Comparison of ENCODE assay signal across 21 mouse cellular contexts in the genomic region with DNA sequence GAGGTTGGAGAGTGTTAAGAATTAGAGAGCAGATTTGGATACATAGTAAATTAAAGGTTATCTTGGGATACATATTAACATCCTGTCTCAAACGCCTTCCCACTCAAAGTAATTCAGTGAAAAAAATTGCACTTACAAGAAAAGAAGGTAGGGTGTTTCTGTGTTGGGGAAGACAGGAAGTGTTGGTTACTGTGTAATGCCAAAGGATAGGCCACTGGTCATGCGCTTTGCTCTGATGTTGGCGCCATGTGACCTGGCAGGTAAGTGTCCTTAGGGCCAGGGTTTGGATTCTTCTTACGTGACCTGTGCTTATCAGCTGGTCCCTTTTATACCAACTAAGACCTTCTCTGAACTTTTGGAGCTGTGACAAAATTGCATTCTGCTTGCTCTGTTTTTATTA. TPM values are rescaled to one million over a fixed set of nuclear protein-coding genes. Genes with fewer than 3 reads are reported as not detected.
"Had no signal": no experiment of that assay in that cellular context is flagged by ENCODE, and none has a peak within 500 bp of the region (broad histone marks: within the 10 kb centered on the region; RNA-seq: fewer than 3 reads in every experiment).

No protein-coding gene starts in this region.

- H3K4me1 ChIP-seq: midbrain, embryonic 10.5 days; midbrain, embryonic 12.5 days; neural tube, embryonic 13.5 days; neural tube, embryonic 15.5 days had no signal

- H3K4me2 ChIP-seq: lung, embryonic 14.5 days; midbrain, embryonic 12.5 days; neural tube, embryonic 13.5 days; neural tube, embryonic 15.5 days had no signal

- DNase-seq: lung, embryonic 14.5 days; lung, postnatal 10 days; lung, postnatal 4 days; midbrain, embryonic 14.5 days; retina, postnatal 1 day; right cerebral cortex, adult 18-20 months; right cerebral cortex, postnatal 25 days; right cerebral cortex, postnatal 4 days; spleen, adult 18-20 months; thymus, adult 18-20 months; thymus, postnatal 25 days; thymus, postnatal 4 days had no signal

- ATAC-seq: midbrain, embryonic 16.5 days had no signal

- H3K9ac ChIP-seq: lung, embryonic 14.5 days; midbrain, embryonic 12.5 days; neural tube, embryonic 13.5 days; neural tube, embryonic 15.5 days had no signal

- H3K27me3 ChIP-seq: midbrain, embryonic 12.5 days; neural tube, embryonic 13.5 days; neural tube, embryonic 15.5 days had no signal

- H3K9me3 ChIP-seq: midbrain, embryonic 10.5 days; midbrain, embryonic 12.5 days; neural tube, embryonic 13.5 days; neural tube, embryonic 15.5 days had no signal

- H3K4me3 ChIP-seq: midbrain, embryonic 10.5 days; midbrain, embryonic 12.5 days; myocyte; neural tube, embryonic 13.5 days; neural tube, embryonic 15.5 days had no signal

- H3K27ac ChIP-seq: midbrain, embryonic 10.5 days; midbrain, embryonic 12.5 days; neural tube, embryonic 13.5 days; neural tube, embryonic 15.5 days had no signal

RNA-seq across cellular contexts. Expression of gene Tlr9, which starts 40.3 kb away (rescaled TPM):
- total RNA-seq: megakaryocyte-erythroid progenitor cell, adult 5-6 weeks had no signal
- polyA plus RNA-seq: lung, embryonic 16.5 days; midbrain, embryonic 10.5 days; midbrain, embryonic 12.5 days; midbrain, embryonic 16.5 days; myocyte; neural tube, embryonic 11.5 days; neural tube, embryonic 13.5 days; neural tube, embryonic 15.5 days had no signal
